Mouse (Mus musculus) megakaryocyte, embryonic 14.5 days (primary cell): ENCODE results near the gene Gm9945. TPM values are rescaled to one million over a fixed set of nuclear protein-coding genes. Genes with fewer than 3 reads are reported as not detected.

Source experiments
- H3K27me3 ChIP-seq: replicated peaks from 2 replicates; pipeline ENCODE3; 2012; ENCODE audit warnings: inconsistent platforms
- H3K36me3 ChIP-seq: replicated peaks from 2 replicates; pipeline ENCODE3; 2012; ENCODE audit warnings: low read length, inconsistent platforms, mixed read lengths
- H3K4me1 ChIP-seq: 2 replicates; pipeline ENCODE4 v1.6.1; 2012; ENCODE audit warnings: inconsistent platforms
- H3K4me3 ChIP-seq: replicated peaks from 2 replicates; pipeline ENCODE3; 2012; ENCODE audit warnings: moderate library complexity, mild to moderate bottlenecking, inconsistent platforms
- H3K9me3 ChIP-seq: 2 replicates; pipeline ENCODE4 v1.6.1; 2012; ENCODE audit warnings: inconsistent platforms
- FLI1 ChIP-seq: IDR thresholded peaks from 2 replicates; pipeline ENCODE4 v1.6.1; 2012; ENCODE audit warnings: low read length, inconsistent platforms, mixed read lengths
- GATA1 ChIP-seq: IDR thresholded peaks from 3 replicates; pipeline ENCODE4 v1.6.1; 2012; ENCODE audit warnings: mixed read lengths, low read length, inconsistent platforms, borderline replicate concordance
- polyA plus RNA-seq: library from polyadenylated mRNA; stranded (reverse); fragments of >175 nt; gene quantifications from 2 replicates; pipeline ENCODE4 v1.2.3, GENCODE M21; 2012; ENCODE audit warnings: low replicate concordance; ENCODE audit not compliant: insufficient read depth

Gene Gm9945
- polyA plus RNA-seq, 1 experiment: not detected

DNA sequence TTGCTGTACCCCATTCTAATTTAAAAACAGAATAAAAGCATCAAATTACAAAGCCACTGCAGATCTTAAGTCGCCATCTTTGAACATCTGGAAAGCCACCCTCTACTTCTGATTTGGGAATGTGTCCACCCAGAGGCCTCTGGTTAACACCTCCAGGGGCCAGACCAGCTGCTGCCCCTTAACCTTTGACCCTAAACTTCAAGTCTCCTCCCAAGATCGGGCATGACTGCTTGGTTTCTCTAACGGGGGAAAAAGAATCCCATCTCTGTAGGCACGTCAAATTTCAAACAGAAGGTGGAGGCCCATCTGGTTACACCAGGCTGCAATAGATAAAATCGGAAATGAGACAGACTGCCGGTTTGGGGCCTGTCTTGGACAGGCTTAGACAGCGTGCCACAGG, 2.1 kb upstream of the Gm9945 start:
- peaks cover 47% of the 10 kb centered on the region for H3K4me1 ChIP-seq

DNA sequence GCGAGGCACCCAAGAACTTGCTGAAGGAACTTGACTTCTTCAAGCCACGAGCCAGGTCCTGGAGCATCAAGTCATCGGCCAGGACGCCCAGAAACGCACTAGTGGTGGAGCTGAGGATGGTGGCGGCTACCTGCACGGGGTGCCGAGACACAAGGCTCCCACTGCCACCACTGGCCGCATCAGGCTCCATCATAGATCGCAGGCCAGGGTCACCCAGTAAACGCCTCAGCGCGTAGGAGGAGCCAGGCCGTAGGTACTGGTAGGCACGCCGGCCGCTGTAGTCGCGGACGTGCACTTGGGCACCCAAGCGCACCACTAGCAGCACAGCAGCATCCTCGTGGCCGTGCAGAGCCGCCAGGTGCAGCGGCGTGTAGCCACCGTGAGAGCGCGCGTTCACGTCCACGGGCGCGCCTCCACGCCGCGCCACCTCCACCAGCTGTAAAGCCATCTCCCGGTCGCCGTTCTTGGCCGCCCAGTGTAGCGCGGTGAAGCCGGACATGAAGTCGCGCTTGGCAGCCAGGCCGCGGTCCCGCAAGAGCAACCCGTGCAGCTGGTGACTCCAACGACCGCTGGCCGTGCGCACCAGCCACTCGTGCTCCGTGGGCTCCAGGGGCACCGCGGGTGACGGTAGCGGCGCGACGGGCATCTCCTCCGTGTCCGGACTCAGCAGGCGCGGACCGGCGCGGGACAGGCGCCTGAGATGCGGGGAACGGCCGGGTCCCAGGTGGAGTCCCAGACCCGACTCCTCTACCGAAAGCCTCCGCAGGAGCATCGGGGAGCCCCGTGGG, 1.4 kb upstream of the Gm9945 start:
- Histone ChIP-seq H3K4me3 (peak overlapping the region; percentile 89), H3K27me3 (peaks cover 74% of the 10 kb centered on the region), H3K4me1 (peaks cover 47% of the 10 kb centered on the region), H3K9me3 (peaks cover 14% of the 10 kb centered on the region), H3K36me3 (no peaks in the 10 kb centered on the region)
- no peak for TF ChIP-seq GATA1
- no peak for TF ChIP-seq FLI1

More for the DNA sequence above, 2.1 kb upstream of the Gm9945 start:
- Histone ChIP-seq H3K9me3 (peaks cover 19% of the 10 kb centered on the region), H3K4me3 (no peak overlapping the region), H3K36me3 (no peaks in the 10 kb centered on the region), H3K27me3 (peaks cover 76% of the 10 kb centered on the region)
- TF ChIP-seq FLI1 (no peak), GATA1 (no peak)

GRCm38 (mm10) chr11:53479171-53479782, 689 bp upstream of the Gm9945 start:
- Histone ChIP-seq H3K4me1 (peaks cover 49% of the 10 kb centered on the region), H3K4me3 (peak overlapping the region; percentile 89), H3K9me3 (peaks cover 13% of the 10 kb centered on the region), H3K27me3 (peaks cover 68% of the 10 kb centered on the region), H3K36me3 (no peaks in the 10 kb centered on the region)
- TF ChIP-seq GATA1 (no peak), FLI1 (no peak)

DNA sequence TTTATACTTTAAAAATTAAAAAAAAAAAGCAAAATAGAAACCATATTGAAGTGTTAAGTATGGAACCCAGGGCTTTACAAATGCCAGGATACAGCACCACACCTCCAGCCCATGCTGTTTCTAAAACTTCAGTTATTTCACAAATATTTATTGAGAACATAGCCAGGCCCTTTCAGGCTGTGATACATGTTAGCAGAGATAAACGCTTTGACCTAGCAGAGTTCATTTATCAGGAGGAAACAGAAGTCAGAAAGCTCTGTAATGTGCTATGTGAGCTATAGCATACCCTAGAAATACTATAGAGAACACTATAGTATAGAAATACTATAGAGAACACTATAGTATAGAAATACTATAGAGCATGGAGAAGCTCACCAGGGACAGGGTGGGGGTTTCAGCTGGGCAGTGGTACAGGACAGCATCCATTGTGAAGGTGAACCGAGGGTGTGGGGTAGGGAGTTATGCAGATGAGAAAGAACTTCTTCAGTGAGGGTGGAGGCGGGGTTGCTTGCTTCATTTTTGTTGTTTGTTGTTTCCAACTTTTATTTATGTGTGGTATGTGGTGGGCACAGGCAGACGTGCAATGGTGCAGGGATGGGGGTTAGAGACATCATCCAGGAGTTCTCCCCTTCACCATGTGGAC, 1.2 kb downstream of the Gm9945 start:
- no peak overlapping the region for H3K4me3 ChIP-seq
- H3K36me3 ChIP-seq: no peaks in the 10 kb centered on the region
- peaks cover 41% of the 10 kb centered on the region for H3K4me1 ChIP-seq
- H3K27me3 ChIP-seq: peaks cover 52% of the 10 kb centered on the region
- peaks cover 20% of the 10 kb centered on the region for H3K9me3 ChIP-seq
- TF ChIP-seq GATA1 (no peak), FLI1 (no peak)

DNA sequence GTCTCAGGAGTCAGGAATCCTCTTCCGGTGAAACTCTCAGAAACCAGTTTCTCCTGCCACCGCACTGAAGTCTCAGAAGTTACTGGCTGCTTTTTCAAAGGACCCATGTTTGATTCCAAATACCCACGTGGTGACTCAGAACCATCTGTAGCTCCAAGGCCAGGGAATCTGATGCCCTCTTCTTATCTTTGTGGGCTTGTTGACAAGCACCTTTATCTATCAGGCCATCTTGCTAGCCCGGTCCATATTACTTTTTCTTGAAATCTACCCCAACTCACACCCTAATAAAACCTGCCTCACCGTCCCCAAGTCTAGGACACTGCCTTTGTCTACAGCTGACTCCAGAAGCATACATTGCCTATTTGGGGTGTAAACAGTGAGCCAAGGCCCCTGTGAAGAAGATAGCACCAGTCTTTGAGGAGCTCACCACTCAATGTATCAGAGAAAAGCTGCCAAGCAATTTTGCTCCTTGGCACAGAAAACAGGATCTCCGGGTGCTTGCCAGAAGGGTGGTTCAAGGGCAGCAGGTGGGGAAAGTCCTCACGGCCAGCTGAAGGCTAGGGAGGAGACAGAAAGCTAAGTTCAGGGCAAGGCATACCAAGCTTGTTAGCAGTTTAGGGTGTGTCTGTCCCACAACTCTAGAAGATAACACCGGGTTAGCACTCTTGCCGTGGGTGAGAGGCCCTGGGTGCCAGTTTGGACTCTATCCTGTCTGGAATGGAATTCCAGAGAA, 3.4 kb downstream of the Gm9945 start:
- Histone ChIP-seq H3K9me3 (peaks cover 14% of the 10 kb centered on the region), H3K27me3 (peaks cover 54% of the 10 kb centered on the region), H3K4me3 (no peak overlapping the region), H3K4me1 (peaks cover 58% of the 10 kb centered on the region), H3K36me3 (no peaks in the 10 kb centered on the region)
- TF ChIP-seq FLI1 (no peak), GATA1 (no peak)

- peaks cover 32% of the 10 kb centered on the region for H3K27me3 ChIP-seq
- peaks cover 7% of the 10 kb centered on the region; the same call in 1 of the 2 replicates for H3K9me3 ChIP-seq
- TF ChIP-seq FLI1 (no peak), GATA1 (no peak)
- H3K36me3 ChIP-seq: no peaks in the 10 kb centered on the region
- no peak overlapping the region for H3K4me3 ChIP-seq
- H3K4me1 ChIP-seq: peaks cover 45% of the 10 kb centered on the region
These were observed 5.8 kb downstream of the Gm9945 start for GRCm38 (mm10) chr11:53485719-53486118.

GRCm38 (mm10) chr11:53486351-53486750, 6.4 kb downstream of the Gm9945 start:
- TF ChIP-seq GATA1 (no peak), FLI1 (no peak)
- Histone ChIP-seq H3K36me3 (no peaks in the 10 kb centered on the region), H3K4me3 (no peak overlapping the region), H3K9me3 (peaks cover 7% of the 10 kb centered on the region; the same call in 1 of the 2 replicates), H3K4me1 (peaks cover 38% of the 10 kb centered on the region), H3K27me3 (peaks cover 29% of the 10 kb centered on the region)

DNA sequence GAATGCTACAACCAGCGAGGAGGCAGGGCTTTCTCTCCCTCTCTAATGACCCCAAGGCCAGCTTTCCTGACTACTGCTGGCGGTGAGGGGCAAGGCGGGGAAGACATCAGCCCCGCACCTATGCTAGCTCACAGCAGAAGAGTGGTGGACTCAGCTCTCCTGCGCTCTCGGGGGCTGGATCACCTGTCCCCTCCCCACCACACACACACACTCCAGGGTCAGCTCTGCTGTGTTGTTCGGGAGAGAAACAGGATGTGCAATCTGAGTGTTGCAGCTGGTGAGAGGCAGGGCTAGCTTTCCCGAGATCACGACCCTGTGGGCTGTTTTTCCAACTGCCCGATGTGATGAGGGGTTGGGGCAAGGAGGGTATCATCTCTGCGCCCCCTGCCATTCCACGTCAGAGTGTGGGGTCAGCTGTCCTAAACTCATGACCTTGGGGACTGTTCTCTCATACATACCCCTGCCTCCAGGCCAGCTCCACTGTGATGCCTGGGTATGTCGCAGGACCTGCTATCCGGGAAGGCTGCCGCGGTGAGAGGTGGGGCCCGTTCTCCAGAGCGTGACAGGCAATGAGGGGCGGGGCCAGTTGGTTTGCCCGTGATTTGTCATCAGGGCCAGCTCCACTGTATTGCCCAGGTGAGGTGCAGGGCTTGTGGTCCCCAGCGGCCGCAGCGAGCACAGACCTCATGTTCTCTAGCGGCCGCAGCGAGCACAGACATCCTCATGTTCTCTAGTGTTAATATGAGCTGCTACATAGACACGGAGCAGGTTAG, 7.0 kb downstream of the Gm9945 start:
- Histone ChIP-seq H3K4me3 (peak overlapping the region; percentile 80), H3K36me3 (no peaks in the 10 kb centered on the region), H3K9me3 (peaks cover 7% of the 10 kb centered on the region; the same call in 1 of the 2 replicates), H3K4me1 (peaks cover 40% of the 10 kb centered on the region), H3K27me3 (peaks cover 27% of the 10 kb centered on the region)
- TF ChIP-seq FLI1: no peak

- Histone ChIP-seq H3K4me1 (peaks cover 45% of the 10 kb centered on the region), H3K9me3 (peaks cover 7% of the 10 kb centered on the region; the same call in 1 of the 2 replicates), H3K4me3 (no peak overlapping the region), H3K36me3 (no peaks in the 10 kb centered on the region), H3K27me3 (peaks cover 24% of the 10 kb centered on the region)
- TF ChIP-seq GATA1 (no peak), FLI1 (no peak)
These were observed 9.0 kb downstream of the Gm9945 start for GRCm38 (mm10) chr11:53489007-53489406.
